Mouse (Mus musculus): ENCODE results near the gene Grb10. TPM values are rescaled to one million over a fixed set of nuclear protein-coding genes. Genes with fewer than 3 reads are reported as not detected.

Gene Grb10
- total RNA-seq, 2 experiments from 2014 or later = 33.8 to 39.3 TPM

DNA sequence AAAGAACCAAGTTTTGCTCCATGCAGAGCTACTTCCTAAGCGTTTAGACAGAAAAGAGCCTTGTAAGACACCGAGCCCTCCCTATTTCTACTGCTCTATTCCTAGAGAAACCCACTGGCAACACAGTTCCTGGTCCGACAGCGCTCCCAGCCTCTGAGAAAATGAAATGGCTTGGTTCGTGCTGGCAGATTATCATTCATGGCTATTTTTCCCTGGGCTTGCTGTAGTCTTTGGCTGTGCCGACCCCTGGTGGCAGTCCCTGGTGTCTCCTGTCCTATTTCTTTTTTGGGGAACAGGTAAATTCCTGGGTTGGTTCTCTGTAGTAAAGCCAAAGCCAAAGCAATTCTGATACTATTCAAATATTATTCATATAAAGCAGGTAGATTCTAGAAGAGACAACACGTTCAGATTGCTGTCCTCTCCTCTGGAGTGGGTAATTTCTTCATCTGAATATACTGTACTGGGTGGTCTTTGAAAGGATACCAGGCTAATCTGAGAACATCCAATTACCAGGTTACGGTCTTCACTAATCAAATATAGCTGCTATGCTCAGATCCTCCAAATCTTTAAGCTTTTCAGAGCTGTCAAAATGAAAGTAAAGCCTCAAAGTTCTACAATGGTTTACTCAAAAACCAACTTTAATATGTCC, 65.0 kb downstream of the Grb10 start:
- DNase-seq (ENCODE audit: low spot score in 2 of 2) = peak; percentile 27 to 53
- intact Hi-C loops (cut with DNase I) = loop anchor here (1.0 to 10.0 kb wide), 4 partner anchors 153 to 571 kb away; no protein-coding TSS in a partner anchor

GRCm38 (mm10) chr11:11972401-11973110, 65.9 kb downstream of the Grb10 start:
- intact Hi-C loops (cut with DNase I) = loop anchor here (1.0 to 10.0 kb wide), 3 partner anchors 152 to 572 kb away; no protein-coding TSS in a partner anchor
- DNase-seq (ENCODE audit: low spot score in 2 of 2) = no peak

DNA sequence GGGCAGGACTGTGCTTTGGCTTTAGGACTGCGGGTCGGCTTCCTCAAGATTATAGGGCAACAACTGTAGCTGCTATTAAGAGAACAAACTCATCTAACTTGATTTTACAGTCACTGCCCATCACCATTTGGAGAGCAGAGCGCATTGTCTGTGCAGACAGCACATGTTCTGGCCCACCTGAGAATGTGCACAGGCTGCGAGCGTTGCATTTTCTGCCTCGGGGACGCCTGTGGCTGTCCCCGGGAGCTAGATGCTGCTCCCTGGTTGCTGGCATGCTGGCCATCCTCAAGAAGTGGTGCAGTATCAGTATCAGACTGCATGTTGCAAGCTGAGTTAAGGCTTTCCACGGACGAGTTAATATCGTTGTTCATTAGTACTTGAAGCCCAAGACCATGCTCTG, 68.2 kb downstream of the Grb10 start:
- intact Hi-C loops (cut with DNase I) = loop anchor here (10.0 kb wide), 2 partner anchors 415 to 575 kb away; no protein-coding TSS in a partner anchor

DNA sequence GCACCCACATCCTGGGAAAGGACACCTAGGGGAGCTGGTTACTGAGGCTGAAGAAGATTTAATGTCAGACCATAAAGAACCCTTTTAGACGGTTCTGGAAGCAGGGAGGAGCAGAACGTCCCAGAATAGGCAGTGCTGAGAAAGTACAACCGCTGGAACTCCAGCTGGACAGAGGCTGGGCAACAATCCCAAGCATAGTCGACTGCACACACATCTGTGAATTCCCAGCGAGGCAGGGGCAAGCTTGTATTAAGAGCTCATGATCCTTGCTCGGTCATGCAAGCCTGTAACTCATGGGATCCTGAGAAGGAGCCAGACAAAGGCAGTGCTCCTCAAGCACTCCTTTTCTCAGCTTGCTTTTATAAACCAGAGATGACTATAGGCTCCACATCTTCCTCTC, 69.7 kb downstream of the Grb10 start:
- intact Hi-C loops (cut with DNase I) = no loop called here
- no peak for DNase-seq (ENCODE audit: low spot score in 2 of 2)

More for the DNA sequence above, 68.2 kb downstream of the Grb10 start:
- DNase-seq (ENCODE audit: low spot score in 2 of 2) = no peak

- no peak for DNase-seq (ENCODE audit: low spot score in 2 of 2)
These were observed 71.0 kb downstream of the Grb10 start for GRCm38 (mm10) chr11:11967519-11967918.

GRCm38 (mm10) chr11:11966220-11966619, 72.3 kb downstream of the Grb10 start:
- no peak for DNase-seq (ENCODE audit: low spot score in 2 of 2)
- intact Hi-C loops (cut with DNase I) = no loop called here

More at GRCm38 (mm10) chr11:11967519-11967918, 71.0 kb downstream of the Grb10 start:
- intact Hi-C loops (cut with DNase I) = no loop called here

DNA sequence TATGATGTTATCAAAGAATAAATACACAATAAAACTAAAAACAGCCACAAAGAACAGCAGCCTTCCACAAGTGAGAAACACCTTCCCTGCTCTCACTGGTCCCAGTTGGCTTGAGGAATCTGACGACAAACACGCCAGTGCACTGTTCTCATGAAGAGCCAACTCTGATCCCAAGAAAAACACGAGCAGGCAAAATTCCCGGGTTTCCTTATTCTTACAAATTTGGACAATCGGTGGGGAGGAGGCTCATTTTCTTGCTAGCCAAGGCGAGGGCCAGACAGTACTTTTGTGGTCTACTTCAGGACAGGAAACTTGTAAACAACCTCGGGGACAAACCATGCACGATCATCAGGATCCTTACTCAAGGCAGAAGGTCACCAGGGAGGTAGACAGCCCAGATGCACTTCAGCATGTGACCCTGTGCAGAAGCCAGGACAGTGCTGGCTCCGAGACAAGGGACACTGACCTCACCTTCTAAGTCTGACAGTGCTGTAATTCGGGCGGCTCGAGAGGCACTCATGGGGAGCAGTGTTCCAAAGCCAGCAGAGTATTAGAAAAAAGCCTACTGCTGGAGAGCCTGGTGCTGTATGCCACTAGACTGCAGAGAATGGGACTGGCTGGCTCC, 72.9 kb downstream of the Grb10 start:
- intact Hi-C loops (cut with DNase I) = no loop called here
- no peak for DNase-seq (ENCODE audit: low spot score in 2 of 2)

GRCm38 (mm10) chr11:11964729-11965128, 73.8 kb downstream of the Grb10 start:
- intact Hi-C loops (cut with DNase I) = no loop called here
- DNase-seq (ENCODE audit: low spot score in 2 of 2) = no peak

GRCm38 (mm10) chr11:11963587-11963986, 74.9 kb downstream of the Grb10 start:
- intact Hi-C loops (cut with DNase I) = no loop called here
- no peak for DNase-seq (ENCODE audit: low spot score in 2 of 2)

DNA sequence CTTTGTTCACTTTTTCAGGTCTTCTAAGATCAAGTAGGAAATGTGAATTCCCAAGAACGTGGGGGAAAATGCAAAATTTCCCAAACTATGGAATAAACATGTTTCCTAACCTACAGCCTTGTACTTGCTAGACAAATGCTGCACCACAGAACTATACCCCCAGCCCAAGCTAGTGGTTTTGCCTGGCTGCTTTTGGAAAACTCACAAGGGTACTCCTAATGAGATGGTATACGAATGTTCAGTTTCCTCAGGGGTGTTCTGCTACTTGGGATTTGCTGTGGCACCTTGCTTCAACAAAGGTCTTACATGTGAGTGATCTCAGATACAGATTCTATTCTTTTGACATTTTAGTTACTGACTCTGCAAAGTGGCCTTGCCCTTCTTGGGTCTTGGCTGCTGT, 75.4 kb downstream of the Grb10 start:
- DNase-seq (ENCODE audit: low spot score in 2 of 2) = no peak
- intact Hi-C loops (cut with DNase I) = no loop called here

- intact Hi-C loops (cut with DNase I) = no loop called here
- no peak for DNase-seq (ENCODE audit: low spot score in 2 of 2)
These were observed 75.9 kb downstream of the Grb10 start for GRCm38 (mm10) chr11:11962629-11962954.

DNA sequence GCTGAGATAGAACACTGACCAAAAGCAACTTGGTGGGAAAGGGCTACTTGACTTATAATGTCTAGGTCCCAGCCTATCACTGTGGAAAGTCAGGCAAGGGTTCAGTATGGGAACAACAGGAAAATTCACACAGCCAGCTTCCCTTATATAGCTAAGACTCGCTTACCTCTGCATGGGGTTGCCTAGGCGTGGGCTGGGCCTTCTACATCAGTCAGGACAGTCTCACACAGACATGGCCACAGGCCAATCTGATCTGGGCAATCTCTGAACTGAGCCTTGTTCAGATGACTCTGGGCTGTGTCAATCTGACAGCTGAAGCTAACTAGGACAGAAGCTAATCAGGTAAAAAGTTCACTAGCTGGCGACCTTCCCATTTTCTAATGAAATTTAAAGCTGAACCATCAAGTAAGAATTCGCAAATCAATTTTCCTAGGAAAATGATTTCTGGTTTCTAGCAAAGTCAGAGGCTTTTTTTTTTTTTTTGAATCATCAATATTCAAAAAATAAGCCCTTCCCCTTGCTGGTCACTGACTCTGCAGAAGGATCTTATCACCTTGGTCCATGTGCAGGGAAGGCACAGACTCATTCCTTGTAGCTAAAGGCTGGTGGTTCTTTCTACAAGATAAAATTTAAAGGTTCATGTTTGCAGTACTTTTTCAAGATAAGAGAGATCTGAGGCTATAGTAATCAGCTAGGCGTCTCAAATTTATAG, 76.4 kb downstream of the Grb10 start:
- intact Hi-C loops (cut with DNase I) = no loop called here
- no peak for DNase-seq (ENCODE audit: low spot score in 2 of 2)

DNA sequence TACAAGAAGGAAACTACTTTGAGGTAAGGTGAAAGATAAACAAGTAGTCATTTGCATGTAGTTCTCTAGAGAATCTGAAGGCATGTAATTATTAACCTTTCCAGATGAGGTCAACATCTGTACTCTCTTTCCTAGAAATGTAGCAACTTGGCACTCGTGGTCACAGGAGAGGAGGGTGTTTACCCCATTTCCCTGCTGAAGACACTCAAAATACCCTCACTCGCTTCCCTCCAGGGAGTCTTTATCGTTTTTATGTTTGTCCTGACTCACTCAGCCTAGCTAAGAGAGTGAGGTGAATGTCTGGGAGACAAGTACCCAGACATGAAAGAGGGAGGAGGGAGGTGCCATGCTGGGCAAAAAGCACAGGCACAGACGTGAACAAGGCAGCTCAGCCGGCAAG, 77.6 kb downstream of the Grb10 start:
- intact Hi-C loops (cut with DNase I) = no loop called here
- no peak for DNase-seq (ENCODE audit: low spot score in 2 of 2)

- no peak for DNase-seq (ENCODE audit: low spot score in 2 of 2)
- intact Hi-C loops (cut with DNase I) = no loop called here
These were observed 78.3 kb downstream of the Grb10 start for GRCm38 (mm10) chr11:11960227-11960626.

GRCm38 (mm10) chr11:11958479-11958878, 80.0 kb downstream of the Grb10 start:
- intact Hi-C loops (cut with DNase I) = no loop called here

GRCm38 (mm10) chr11:11958061-11958361, 80.5 kb downstream of the Grb10 start:
- intact Hi-C loops (cut with DNase I) = no loop called here
- DNase-seq (ENCODE audit: low spot score in 2 of 2) = no peak

More at GRCm38 (mm10) chr11:11958479-11958878, 80.0 kb downstream of the Grb10 start:
- no peak for DNase-seq (ENCODE audit: low spot score in 2 of 2)

GRCm38 (mm10) chr11:11957211-11958060, 81.0 kb downstream of the Grb10 start:
- DNase-seq (ENCODE audit: low spot score in 2 of 2) = no peak
- intact Hi-C loops (cut with DNase I) = no loop called here

GRCm38 (mm10) chr11:11955783-11956182, 82.7 kb downstream of the Grb10 start:
- DNase-seq (ENCODE audit: low spot score in 2 of 2) = no peak
- intact Hi-C loops (cut with DNase I) = no loop called here

- DNase-seq (ENCODE audit: low spot score in 2 of 2) = no peak
- intact Hi-C loops (cut with DNase I) = no loop called here
These were observed 83.9 kb downstream of the Grb10 start for GRCm38 (mm10) chr11:11954606-11955005.

- no peak for DNase-seq (ENCODE audit: low spot score in 2 of 2)
- intact Hi-C loops (cut with DNase I) = no loop called here
These were observed 84.4 kb downstream of the Grb10 start for GRCm38 (mm10) chr11:11954115-11954438.

Measured in left cerebral cortex, postnatal 36 days (tissue).